Mouse (Mus musculus) kidney, postnatal 4 days (tissue): Measurements from ENCODE around the gene Ccdc62.
A peak's percentile ranks its signal among the peaks of the same experiment; 100 is the strongest.

Experiments used
- DNase-seq, 2 experiments: peaks; one replicate each; pipeline ENCODE4 v3.0.0; 2021; ENCODE audit warnings: mixed read lengths in 2 of 2

Gene Ccdc62

GRCm38 (mm10) chr5:124004356-124005150, 74.1 kb downstream of the Ccdc62 start:
- peak in 1 of 2 experiments; percentile 71 for DNase-seq

- DNase-seq: no peak
These were observed 74.6 kb downstream of the Ccdc62 start for GRCm38 (mm10) chr5:124005151-124005500.

- peak in 1 of 2 experiments; percentile 64 for DNase-seq
These were observed 75.1 kb downstream of the Ccdc62 start for GRCm38 (mm10) chr5:124005591-124005990.

- DNase-seq: peak in 1 of 2 experiments; percentile 61
These were observed 75.8 kb downstream of the Ccdc62 start for GRCm38 (mm10) chr5:124006082-124006873.

- DNase-seq: peak; percentile 63 to 76
These were observed 76.5 kb downstream of the Ccdc62 start for GRCm38 (mm10) chr5:124006891-124007491.

GRCm38 (mm10) chr5:124010077-124010476, 79.6 kb downstream of the Ccdc62 start:
- no peak for DNase-seq

GRCm38 (mm10) chr5:124010910-124011655, 80.6 kb downstream of the Ccdc62 start:
- DNase-seq: peak; percentile 84 to 90

GRCm38 (mm10) chr5:124011927-124012326, 81.4 kb downstream of the Ccdc62 start:
- DNase-seq: peak in 1 of 2 experiments; percentile 49

GRCm38 (mm10) chr5:124012885-124013284, 82.4 kb downstream of the Ccdc62 start:
- no peak for DNase-seq

- no peak for DNase-seq
These were observed 83.3 kb downstream of the Ccdc62 start for GRCm38 (mm10) chr5:124013747-124014146.

- no peak for DNase-seq
These were observed 83.7 kb downstream of the Ccdc62 start for GRCm38 (mm10) chr5:124014180-124014579.

GRCm38 (mm10) chr5:124014791-124015251, 84.3 kb downstream of the Ccdc62 start:
- DNase-seq: peak in 1 of 2 experiments; percentile 68

GRCm38 (mm10) chr5:124015727-124016126, 85.2 kb downstream of the Ccdc62 start:
- DNase-seq: no peak

- peak in 1 of 2 experiments; percentile 11 for DNase-seq
These were observed 85.9 kb downstream of the Ccdc62 start for GRCm38 (mm10) chr5:124016291-124016821.

GRCm38 (mm10) chr5:124017941-124018340, 87.5 kb downstream of the Ccdc62 start:
- no peak for DNase-seq

GRCm38 (mm10) chr5:124018651-124019050, 88.2 kb downstream of the Ccdc62 start:
- no peak for DNase-seq
